Mouse (Mus musculus): ENCODE data around the gene Trappc11.

DNA sequence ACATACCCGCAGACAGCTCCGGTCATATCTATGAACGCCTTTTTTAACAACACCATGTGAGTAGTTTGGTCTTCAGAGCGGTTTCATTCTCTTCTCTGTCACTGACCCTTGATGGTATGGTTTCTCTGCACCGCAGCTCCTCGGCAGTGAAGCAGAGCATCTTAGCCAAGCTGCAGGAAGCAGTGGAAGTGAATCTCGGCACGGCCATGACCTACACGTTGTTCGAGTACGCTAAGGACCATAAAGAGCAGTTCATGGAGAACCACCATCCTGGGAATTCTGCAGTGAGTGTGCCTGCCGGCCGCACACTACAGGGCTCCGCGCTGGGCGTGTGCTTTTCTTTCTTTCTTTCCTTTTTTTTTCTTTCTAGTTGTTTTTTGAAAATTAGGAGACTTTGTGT, 9.5 kb upstream of the Trappc11 start:
- TF ChIP-seq CTCF (IDR thresholded peaks at IDR 0.05; ENCODE audit: low read depth, low read length), result no peak
- TF ChIP-seq POLR2A (IDR thresholded peaks at IDR 0.05; ENCODE audit: extremely low read depth, insufficient read depth, low read length), result no peak
